Mouse (Mus musculus) heart, postnatal 0 days (tissue): ENCODE measurements around the gene Slc25a25. TPM values are rescaled to one million over a fixed set of nuclear protein-coding genes. Genes with fewer than 3 reads are reported as not detected.

ENCODE experiments used
- ATAC-seq: fragments of 200-750 bp; cut with Nextera tagmentation; 2 replicates; pipeline ENCODE4 v1.8.0; 2017; ENCODE audit warnings: low read depth, moderate number of reproducible peaks, moderate library complexity; ENCODE audit not compliant: insufficient read depth
- DNase-seq: peaks from one replicate; pipeline ENCODE4 v3.0.0-alpha.2; 2016; ENCODE audit warnings: low spot score
- H3K27ac ChIP-seq: fragments of 300-500 bp; sonication (generic); 2 replicates; pipeline ENCODE4 v1.5.1; 2014; ENCODE audit warnings: low read depth, mild to moderate bottlenecking
- H3K27me3 ChIP-seq: fragments of 300-500 bp; sonication (generic); 2 replicates; pipeline ENCODE4 v1.6.1; 2014; ENCODE audit warnings: low read length, mixed read lengths; ENCODE audit not compliant: control insufficient read depth, insufficient read depth
- H3K36me3 ChIP-seq: fragments of 300-500 bp; sonication (generic); replicated peaks from 2 replicates; pipeline ENCODE4 v1.6.1; 2014; ENCODE audit warnings: low read length, mixed read lengths; ENCODE audit not compliant: control insufficient read depth, insufficient read depth
- H3K4me1 ChIP-seq: fragments of 300-500 bp; sonication (generic); 2 replicates; pipeline ENCODE4 v1.6.1; 2014; ENCODE audit warnings: antibody characterized with exemption; ENCODE audit not compliant: control insufficient read depth, insufficient read depth
- H3K4me2 ChIP-seq: fragments of 300-500 bp; sonication (generic); 2 replicates; pipeline ENCODE4 v1.6.1; 2014; ENCODE audit warnings: low read depth, mild to moderate bottlenecking, low read length, moderate library complexity
- H3K4me3 ChIP-seq: fragments of 300-500 bp; sonication (generic); 2 replicates; pipeline ENCODE4 v1.5.1; 2014; ENCODE audit warnings: low read depth, low read length
- H3K9ac ChIP-seq: fragments of 300-500 bp; sonication (generic); replicated peaks from 2 replicates; pipeline ENCODE4 v1.6.1; 2014; ENCODE audit warnings: low read depth, low read length, mixed read lengths
- H3K9me3 ChIP-seq: fragments of 300-500 bp; sonication (generic); replicated peaks from 2 replicates; pipeline ENCODE4 v1.6.1; 2016; ENCODE audit warnings: low read length; ENCODE audit not compliant: control insufficient read depth
- CTCF ChIP-seq: IDR thresholded peaks from 2 replicates; pipeline ENCODE4 v1.5.1; 2016; ENCODE audit warnings: antibody characterized with exemption, control low read depth, low read depth
- EP300 ChIP-seq: IDR thresholded peaks from 2 replicates; pipeline ENCODE4 v1.6.1; 2016; ENCODE audit warnings: antibody characterized with exemption, low read depth
- WGBS: fragments of 180-500 bp; shearing (Covaris S2); extraction: QIAGEN DNeasy Blood & Tissue Kit; methylation state at CpG from one replicate; pipeline ENCODE4 v1.1.7; 2014; 5-methylcytosine and 5-hydroxymethylcytosine counted together
- polyA plus RNA-seq: library from polyadenylated mRNA; unstranded; fragments of >200 nt; fragmentation: Nextera tagmentation; extraction: Ambion mirVana; gene quantifications from 2 replicates; pipeline ENCODE4 v1.2.1, GENCODE M21; 2015
- total RNA-seq: library from RNA; depleted of rRNA; stranded (reverse); fragments of >200 nt; gene quantifications from 2 replicates; pipeline ENCODE4 v1.2.3, GENCODE M21; 2014; ENCODE audit warnings: low replicate concordance

Gene Slc25a25
- total and polyA plus RNA-seq, 2 experiments from 2014 or later = 6.6 to 12.5 TPM

DNA sequence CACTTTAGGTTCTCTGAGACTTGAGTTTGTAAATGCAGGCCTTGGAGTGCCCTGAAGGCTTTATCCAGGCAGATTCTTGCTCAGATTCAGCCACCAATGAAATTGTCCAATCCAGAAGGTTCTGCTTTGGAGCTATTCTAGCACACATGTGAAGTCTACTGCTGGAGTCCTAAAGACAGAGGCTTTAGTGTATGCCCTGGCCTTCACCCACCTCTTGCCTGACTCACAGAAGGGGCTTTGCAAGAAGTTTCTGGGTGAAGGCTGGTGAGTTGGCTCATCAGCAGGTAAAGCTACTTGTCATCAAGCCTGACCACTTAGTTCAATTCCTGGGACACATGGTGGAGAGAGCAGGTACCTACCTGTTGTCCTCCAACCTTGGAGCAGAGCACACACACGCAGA lies 25.1 kb downstream of the Slc25a25 start:
- Histone ChIP-seq H3K9me3 (no peaks in the 10 kb centered on the region), H3K27ac (no peak overlapping the region), H3K36me3 (peaks cover 2% of the 10 kb centered on the region; the same call in 1 of the 2 replicates), H3K27me3 (no peaks in the 10 kb centered on the region), H3K4me2 (no peak overlapping the region), H3K9ac (no peak overlapping the region), H3K4me3 (no peak overlapping the region), H3K4me1 (peaks cover 64% of the 10 kb centered on the region)
- TF ChIP-seq CTCF = no peak
- no peak for TF ChIP-seq EP300
- WGBS = 93% methylated on average over 1 of the region's 1 CpGs
- DNase-seq (no peak), ATAC-seq (no peak)

DNA sequence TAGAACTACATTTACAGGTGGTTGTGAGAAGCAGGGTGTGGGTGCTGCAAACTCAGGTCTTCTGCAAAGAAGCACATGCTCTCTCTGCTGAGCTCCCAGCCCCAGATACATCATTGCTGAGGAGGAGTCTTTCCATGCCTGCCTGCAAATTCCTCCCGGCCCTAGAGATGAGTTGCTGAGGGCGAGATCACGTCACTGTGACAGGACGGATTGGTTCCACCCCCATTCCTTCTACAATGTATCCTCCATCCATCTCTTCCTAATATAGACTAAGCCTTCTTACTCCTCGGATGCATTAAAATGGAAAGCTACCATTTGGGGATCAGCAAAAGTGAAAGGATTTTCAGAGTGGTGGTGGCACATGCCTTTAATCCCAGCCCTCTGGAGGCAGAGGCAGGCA lies 25.7 kb downstream of the Slc25a25 start:
- H3K4me3 ChIP-seq = no peak overlapping the region
- TF ChIP-seq CTCF (no peak), EP300 (no peak)
- H3K36me3 ChIP-seq = peaks cover 5% of the 10 kb centered on the region; the same call in 1 of the 2 replicates
- ATAC-seq (no peak), DNase-seq (no peak)
- WGBS = 47% methylated on average over 5 of the region's 5 CpGs
- no peak overlapping the region for H3K9ac ChIP-seq
- H3K27me3 ChIP-seq = no peaks in the 10 kb centered on the region
- 0 out of 2 replicates have a peak overlapping the region, but pooled peaks have one; percentile 84 for H3K27ac ChIP-seq
- no peaks in the 10 kb centered on the region for H3K9me3 ChIP-seq
- peaks cover 61% of the 10 kb centered on the region for H3K4me1 ChIP-seq
- H3K4me2 ChIP-seq = no peak overlapping the region

DNA sequence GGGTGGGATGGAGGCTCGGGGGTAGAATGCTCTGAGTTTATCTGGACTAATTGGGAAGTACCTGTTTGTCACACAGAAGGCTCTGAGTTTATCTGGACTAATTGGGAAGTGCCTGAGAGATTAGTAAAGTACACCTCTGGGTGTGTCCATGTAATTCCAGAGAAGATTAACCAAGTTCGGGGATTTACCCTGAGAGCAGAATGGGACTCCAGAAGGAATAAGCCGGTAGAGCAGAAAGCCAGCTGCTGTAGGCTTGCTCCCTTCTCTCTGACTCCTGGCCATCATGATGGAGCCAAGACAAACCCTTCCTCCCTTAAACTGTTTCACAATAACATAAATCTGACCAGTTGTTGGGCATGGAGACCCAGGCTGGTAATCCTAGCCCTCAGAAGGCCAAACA lies 26.4 kb downstream of the Slc25a25 start:
- no peak overlapping the region for H3K9ac ChIP-seq
- DNase-seq (no peak), ATAC-seq (no peak)
- no peaks in the 10 kb centered on the region for H3K27me3 ChIP-seq
- peaks cover 53% of the 10 kb centered on the region for H3K4me1 ChIP-seq
- 50% methylated on average over 3 of the region's 3 CpGs for WGBS
- peak overlapping the region; percentile 84 for H3K27ac ChIP-seq
- TF ChIP-seq EP300 (no peak), CTCF (no peak)
- no peak overlapping the region for H3K4me3 ChIP-seq
- no peaks in the 10 kb centered on the region for H3K9me3 ChIP-seq
- H3K4me2 ChIP-seq = no peak overlapping the region
- H3K36me3 ChIP-seq = peaks cover 11% of the 10 kb centered on the region; the same call in 1 of the 2 replicates

DNA sequence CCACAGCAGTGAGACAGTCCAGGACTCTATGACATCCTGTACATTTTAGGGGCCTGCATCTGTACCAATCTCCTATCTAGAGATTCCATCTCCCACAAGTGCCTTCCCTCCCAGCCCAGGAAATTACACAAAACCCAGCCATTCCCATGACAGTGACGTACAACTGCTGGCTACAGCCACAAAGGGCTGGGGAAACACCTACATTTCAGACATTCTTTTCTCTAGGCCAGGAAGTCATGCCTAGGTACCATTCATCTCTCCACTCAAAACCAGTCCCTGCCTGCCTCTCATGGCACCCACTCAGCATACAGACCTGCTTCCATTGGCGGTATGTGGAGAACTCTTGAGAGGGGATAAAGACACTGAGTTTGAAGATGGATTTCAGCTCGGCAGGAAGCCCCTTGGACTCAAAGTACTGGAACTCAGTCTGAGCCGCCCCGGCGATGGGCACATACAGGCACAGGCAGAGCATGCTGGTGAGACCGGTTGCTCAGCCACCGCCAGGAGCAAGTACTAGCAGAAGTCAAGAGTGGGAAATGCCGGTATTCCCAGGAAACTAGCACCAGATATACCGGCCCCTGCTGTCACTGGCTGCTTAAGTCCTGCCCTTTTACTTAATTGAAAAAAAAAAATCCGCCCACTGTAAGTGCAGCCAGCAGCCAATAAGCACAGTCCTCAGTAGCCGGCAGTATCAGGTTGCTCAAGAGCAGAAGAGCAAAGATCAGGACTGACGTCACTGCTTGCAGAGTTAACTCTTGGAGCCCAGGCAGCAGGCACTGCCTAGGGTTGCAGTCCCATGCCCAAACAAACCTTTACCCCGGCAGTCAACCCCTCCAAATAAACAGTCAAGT lies 27.5 kb downstream of the Slc25a25 start:
- H3K4me2 ChIP-seq = peak overlapping the region; percentile 70
- TF ChIP-seq CTCF (no peak), EP300 (peak; percentile 56; the same call in 1 of the 2 replicates)
- H3K9ac ChIP-seq = peak overlapping the region; percentile 44
- peak overlapping the region; percentile 84 for H3K27ac ChIP-seq
- peaks cover 48% of the 10 kb centered on the region for H3K4me1 ChIP-seq
- peak overlapping the region; percentile 46 for H3K4me3 ChIP-seq
- peaks cover 21% of the 10 kb centered on the region for H3K36me3 ChIP-seq
- 3% methylated on average over 14 of the region's 14 CpGs for WGBS
- DNase-seq = peak; percentile 97
- H3K27me3 ChIP-seq = no peaks in the 10 kb centered on the region
- no peaks in the 10 kb centered on the region for H3K9me3 ChIP-seq
- ATAC-seq = peak; percentile 89

DNA sequence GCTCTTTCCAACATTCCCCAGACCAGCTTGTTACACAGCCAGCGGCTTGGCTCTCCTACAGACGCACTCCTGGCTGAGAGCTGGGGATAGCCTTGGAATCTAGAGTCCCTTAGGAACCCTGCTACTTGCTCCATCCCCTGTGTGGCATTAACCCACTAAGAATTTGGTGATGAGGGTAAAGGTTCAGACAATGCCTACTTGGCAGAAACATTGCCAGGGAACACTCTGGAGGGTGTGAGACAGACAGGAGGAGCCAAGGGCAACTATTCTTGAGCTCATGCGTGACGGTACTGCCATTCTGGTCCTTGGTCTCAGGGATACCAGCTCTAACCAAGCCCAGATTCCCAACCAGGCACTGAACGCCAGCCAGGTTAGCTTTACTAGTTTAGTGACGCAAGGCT lies 29.4 kb downstream of the Slc25a25 start:
- no peak overlapping the region for H3K27ac ChIP-seq
- ATAC-seq (no peak), DNase-seq (no peak)
- no peaks in the 10 kb centered on the region for H3K9me3 ChIP-seq
- peaks cover 34% of the 10 kb centered on the region for H3K4me1 ChIP-seq
- no peak overlapping the region for H3K9ac ChIP-seq
- H3K36me3 ChIP-seq = peaks cover 39% of the 10 kb centered on the region
- TF ChIP-seq EP300 (no peak), CTCF (no peak)
- H3K4me3 ChIP-seq = no peak overlapping the region
- H3K27me3 ChIP-seq = no peaks in the 10 kb centered on the region
- WGBS = 86% methylated on average over 6 of the region's 6 CpGs
- no peak overlapping the region for H3K4me2 ChIP-seq

DNA sequence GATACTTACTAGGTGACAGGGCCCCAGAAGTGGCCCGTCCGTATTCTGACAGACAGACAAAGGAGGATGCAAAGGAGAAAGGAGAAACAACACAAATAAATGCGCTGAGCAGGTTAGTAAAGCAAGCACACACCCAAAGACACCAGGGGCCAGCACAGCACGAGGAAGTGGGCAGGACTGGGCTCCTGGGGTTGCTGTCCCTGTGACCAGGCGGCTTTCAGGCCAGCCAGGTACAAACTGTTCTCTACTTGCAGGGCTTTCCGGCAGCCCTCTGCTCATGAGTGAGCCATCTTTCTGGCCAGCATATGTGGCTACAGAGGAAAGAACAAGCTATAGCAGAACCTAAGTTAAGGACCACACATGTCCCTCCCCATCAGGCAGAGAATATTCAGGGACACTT lies 30.6 kb downstream of the Slc25a25 start:
- H3K27ac ChIP-seq = no peak overlapping the region
- no peak overlapping the region for H3K4me3 ChIP-seq
- no peak for TF ChIP-seq CTCF
- TF ChIP-seq EP300 = no peak
- peaks cover 34% of the 10 kb centered on the region for H3K4me1 ChIP-seq
- H3K9me3 ChIP-seq = no peaks in the 10 kb centered on the region
- H3K4me2 ChIP-seq = no peak overlapping the region
- peaks cover 51% of the 10 kb centered on the region for H3K36me3 ChIP-seq
- ATAC-seq (no peak), DNase-seq (no peak)
- H3K27me3 ChIP-seq = no peaks in the 10 kb centered on the region
- WGBS = 86% methylated on average over 6 of the region's 6 CpGs
- no peak overlapping the region for H3K9ac ChIP-seq
